Mouse (Mus musculus) bone marrow, adult 2 months (tissue): Measurements from ENCODE around the gene Morc1.

Source experiments
- CTCF ChIP-seq: fragments of 200-500 bp; IDR thresholded peaks from 2 replicates; pipeline ENCODE4 v1.5.1; 2011; ENCODE audit warnings: low read length, control low read depth; ENCODE audit not compliant: control insufficient read depth, insufficient read depth
- POLR2A ChIP-seq: fragments of 200-500 bp; IDR thresholded peaks from 2 replicates; pipeline ENCODE4 v1.6.1; 2011; ENCODE audit warnings: low read depth, mild to moderate bottlenecking, control low read depth, low read length, borderline replicate concordance; ENCODE audit not compliant: control insufficient read depth

GRCm38 (mm10) chr16:48446161-48446925 lies 15.3 kb downstream of the Morc1 start:
- no peak for TF ChIP-seq POLR2A
- no peak for TF ChIP-seq CTCF
